Mouse (Mus musculus): ENCODE measurements around the gene Nr4a1.

- TF ChIP-seq CTCF (IDR thresholded peaks at IDR 0.05; ENCODE audit: low read depth) = no peak
- no peak for TF ChIP-seq EP300 (IDR thresholded peaks at IDR 0.05; ENCODE audit: low read depth)
Measured at GRCm38 (mm10) chr15:101296091-101296490, 42.0 kb downstream of the Nr4a1 start.

Measured in heart, postnatal 0 days (tissue).